Mouse (Mus musculus) thymus, postnatal 25 days (tissue): ENCODE data around the gene B3galt5.

Experiments
- DNase-seq: peaks from one replicate; pipeline ENCODE4 v3.0.0; 2022

B3galt5 gene

DNA sequence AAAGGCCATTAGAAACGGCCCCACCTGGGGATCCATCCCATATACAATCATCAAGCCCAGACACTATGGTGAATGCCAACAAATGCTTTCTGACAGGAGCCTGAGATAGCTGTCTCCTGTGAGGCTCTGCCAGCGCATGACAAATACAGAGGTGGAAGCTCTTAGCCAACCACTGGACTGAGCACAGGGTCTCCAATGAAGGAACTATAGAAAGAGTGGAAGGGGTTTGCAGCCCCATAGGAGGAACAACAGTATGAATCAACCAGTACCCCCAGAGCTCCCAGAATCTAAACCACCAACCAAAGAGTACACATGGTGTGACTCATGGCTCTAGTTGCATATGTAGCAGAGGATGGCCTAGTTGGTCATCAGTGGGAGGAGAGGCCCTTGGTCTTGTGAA, 36.1 kb downstream of the B3galt5 start:
- no peak for DNase-seq

DNA sequence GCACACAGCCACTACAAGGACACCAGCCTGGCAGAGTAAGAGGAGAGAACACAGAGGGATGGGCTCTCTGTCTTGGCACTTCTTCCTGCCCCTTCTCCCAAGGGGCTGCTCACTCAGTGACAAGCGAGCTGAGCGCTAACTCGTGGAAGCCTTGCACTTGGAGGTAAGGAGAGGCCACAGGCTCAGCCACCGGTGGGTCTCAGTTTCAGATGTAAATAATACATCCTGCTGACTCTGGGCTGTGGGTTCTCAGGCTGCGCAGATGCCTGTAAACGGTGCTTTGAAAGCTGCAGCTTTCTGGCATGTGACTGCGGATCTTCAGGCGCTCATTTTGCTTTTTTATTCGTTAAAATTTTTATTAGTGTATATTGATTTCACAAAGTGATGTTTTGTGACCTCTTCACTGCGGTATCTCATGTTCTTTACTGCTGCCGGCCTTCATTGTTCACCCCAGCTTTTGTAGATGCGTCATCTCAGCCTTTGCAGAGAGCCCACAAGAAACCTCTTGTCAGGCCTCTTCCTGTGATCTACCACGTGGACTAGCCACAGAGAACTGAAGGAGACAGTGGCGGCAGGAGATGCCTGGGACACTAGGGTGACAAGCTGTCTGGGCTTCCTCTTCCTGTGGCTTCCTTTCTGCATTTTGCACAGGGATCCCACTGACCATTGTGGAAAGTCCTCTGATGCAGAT, 37.5 kb downstream of the B3galt5 start:
- DNase-seq: peak; percentile 60

DNA sequence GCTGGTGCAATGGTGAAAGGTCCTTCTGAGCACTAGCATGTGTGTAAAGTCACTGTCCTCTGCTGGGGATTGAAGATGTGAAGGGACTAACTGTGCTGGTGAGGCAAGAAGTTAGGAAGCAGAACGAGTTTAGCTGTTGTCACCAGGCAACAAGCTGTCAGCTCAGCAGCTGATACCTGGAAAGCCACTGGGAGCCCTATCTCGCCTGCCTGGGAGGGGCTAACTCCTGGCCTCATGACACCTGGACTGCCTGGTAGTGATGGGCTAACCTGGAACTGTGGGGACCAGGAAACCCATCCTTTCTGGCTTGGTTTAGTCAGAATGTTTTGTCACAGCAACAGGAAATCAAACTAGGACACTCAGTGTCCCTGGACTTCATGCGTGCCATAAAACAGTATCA, 41.0 kb downstream of the B3galt5 start:
- DNase-seq: no peak

DNA sequence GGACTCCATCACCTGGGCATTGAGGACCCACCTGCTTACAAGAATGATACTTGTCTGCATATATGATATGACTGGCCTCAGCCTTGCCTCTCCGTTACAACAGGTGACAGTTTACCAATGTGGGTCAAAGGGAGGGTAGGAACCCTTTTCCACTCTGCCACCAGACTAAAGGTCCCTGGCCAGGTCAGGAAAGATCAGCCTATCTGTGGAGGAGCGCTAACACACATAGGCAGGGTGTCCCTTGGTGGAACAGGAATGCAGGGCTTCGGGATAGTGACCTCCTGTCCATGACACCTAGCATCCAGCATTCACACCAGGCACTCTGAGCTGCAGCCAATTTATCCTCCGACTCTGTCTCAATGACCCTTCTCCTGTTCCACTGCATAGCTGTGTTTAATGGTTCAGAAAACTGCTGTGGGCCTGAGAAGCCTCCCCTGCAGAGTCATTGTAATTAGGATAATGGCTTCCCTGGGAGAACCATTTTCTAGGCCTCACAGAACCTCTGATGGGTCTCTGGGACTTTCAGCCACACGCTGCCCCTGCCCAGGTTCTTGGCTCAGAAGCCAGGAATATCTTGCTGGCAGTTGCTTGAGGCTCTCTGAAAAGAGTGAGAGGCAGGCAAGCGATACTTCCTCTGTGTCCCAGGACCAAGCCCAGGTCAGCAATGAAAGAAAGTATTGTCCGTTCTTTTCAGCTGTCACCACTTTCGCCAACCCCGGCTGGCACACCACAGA, 43.1 kb downstream of the B3galt5 start:
- no peak for DNase-seq

DNA sequence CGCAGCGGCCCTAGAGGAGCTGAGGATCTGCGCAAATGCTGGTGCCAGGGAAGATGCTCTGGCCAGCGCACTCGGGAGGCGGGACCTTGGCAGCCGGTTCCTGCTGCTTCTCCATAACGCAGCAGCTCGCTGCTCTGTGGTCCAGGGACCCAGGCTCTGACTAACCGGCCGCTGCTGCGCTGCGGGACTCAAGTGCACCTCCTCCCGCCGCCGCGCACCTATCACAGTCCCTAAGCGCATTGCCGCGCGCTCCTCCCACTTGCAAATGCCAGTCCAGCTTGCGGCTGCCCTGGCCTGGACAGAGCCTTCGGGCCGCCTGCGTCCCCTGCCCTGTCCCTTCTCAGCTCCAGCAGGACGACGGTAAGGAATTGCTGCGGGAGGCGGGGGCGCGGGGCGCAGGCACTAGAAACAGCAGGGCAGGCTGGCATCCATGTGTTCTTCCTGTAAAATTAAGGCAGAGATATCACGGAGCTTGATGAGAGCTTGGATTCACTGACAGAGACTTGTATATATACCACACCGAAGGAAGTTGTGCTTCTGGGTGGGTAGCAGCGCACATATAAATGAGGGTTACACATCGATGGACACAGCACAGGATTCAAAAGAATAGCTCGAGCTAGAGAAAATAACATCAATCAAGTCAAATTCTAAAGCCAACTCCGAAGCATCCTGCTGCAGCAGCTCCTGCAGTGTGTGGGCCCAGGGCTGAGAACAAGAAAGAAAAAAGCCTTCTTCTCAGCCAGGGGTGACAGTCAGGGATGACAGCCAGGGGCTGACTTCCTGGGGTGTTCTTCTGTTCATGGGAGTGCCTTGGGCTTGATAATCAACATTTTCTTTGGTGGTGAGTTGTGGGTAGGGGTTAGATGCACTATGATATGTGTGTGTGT, 45.4 kb downstream of the B3galt5 start:
- DNase-seq: no peak

DNA sequence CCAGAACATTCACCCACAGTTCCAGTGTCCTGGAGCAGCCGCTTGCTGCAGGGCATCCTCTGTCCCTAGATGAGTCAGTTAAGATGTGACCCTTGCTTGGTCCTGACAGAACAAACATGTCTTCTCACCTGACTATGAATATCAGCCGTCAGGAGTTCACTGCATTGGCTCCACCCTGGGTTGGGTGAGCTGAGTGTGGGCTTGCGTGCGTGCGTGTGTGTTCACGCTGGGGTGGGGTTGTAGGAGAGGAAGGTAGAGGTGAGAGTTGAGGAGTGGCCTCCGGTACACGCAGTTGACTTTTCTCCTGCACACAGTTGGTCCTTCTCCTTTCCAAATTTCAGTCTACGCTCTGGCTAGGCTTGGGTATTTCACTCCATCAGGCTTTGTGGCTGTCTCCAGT, 47.0 kb downstream of the B3galt5 start:
- no peak for DNase-seq

DNA sequence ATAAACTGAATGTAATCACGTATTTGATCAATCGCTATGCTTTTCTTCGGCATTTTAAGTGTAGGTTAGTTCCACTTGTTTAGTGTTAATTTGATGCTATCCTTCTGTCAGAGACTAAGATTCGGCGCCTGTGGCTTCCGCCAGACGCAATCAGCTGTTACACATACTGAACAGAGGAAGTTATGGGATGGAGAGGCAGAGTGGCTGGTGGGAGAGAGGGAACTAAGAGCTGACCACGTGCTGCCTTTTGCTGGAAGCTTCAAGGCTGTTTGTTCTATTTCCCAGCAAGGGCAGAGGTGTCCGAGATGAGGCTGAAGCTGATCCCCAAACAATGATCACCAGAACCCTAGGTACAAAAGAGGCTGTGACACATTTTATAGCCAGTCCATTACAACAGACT, 56.3 kb downstream of the B3galt5 start:
- peak; percentile 34 for DNase-seq

DNA sequence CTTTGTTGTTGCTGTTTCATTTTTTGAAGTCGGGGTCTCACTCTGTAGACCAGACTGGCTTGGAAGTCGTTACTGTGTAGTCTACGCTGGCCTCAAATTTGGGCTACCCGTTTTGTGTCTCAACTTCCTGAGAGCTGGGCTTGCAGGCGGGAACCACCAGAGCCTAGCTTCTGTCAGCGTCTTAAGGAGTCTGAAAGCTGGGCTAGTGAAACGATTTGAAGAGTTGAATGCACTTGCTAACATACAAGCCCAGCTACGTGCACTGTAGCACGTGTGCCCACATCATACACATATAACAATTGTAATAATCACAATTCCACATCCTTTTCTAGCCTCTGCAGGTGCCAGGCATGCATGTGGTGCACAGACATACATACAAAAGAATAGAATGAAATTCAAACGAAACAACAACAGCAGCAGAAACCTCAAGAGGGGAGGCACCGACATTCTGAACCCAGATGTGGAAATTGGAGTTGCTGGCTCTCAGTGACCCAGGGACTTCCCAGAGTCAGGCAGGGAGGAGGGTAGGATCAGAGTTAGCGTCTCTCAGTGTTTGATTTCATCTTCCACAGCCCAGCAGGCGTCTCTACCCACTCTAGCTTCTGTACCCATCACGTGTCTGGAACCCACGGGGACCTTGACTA, 57.1 kb downstream of the B3galt5 start:
- peak; percentile 47 for DNase-seq

DNA sequence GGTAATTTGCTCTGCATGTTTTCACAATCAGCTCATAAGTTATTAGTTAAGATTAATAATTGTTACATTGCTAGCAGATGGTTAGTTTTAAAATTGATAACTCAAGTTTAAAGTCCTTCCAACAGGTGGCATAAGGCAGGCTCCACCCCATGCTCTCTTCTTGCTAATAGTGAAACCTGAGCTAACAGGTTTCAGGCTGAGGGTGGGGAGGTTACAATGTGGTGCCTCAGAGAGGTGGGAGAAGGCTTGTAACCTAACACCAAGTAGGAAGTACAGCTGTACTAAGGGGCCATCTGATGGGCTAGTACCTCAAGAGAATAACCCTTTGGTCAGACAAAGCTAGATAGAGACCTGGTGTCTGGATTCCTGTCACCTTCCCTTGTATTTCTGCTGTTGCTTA, 62.5 kb downstream of the B3galt5 start:
- DNase-seq: no peak

DNA sequence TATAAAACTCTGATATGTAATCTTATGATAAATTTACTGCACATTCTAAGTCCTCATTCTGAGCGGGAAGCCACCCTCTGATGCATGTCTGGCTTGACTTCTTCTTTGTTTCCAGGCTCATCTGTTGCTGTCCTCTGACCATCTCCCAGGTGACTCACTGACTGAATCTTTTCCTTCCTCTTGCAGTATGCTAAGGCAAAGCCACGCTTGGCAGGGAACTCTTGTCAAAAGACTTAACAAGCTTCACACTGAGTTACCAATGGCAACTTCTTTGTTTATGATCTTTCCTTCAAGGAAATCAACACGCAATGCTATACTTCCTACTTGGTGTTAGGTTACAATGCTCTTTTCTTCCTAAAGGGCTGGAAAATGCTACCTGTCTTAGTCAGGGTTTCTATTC, 63.0 kb downstream of the B3galt5 start:
- no peak for DNase-seq

DNA sequence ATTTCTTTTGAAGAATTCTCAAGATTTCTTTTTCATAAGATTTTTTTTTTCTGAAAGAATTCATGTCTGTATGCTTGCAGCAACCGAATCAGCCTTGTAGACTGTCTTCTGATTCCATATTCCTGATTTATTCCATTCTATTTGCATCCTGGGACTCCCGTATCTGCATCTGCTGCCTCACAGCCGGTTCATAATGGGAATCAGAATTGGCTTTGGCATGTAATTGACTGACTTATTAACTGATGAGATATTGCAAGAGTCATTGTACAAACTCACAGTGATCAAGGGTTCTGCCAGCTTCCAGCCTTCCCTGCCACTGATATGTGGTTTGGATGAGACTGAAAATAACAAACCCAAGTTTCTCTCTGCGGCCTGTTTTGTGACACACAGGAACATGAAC, 67.8 kb downstream of the B3galt5 start:
- no peak for DNase-seq

DNA sequence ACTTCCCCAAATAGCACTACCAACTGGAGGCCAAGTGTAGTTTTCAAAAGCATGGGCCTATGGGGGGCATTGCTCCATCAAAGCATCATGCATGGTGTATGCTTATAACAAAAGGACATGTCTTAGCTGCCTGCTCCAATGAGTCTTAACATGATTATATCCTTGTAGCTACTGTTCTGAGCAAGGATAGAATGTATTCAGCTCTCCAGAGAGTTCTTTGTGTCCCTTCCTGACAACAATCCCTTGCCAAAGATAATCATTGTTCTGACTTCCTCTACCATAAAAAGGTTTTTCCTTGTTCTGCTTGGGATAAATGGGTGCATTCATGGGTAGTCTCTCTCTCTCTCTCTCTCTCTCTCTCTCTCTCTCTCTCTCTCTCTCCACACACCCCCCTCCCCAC, 68.8 kb downstream of the B3galt5 start:
- no peak for DNase-seq

DNA sequence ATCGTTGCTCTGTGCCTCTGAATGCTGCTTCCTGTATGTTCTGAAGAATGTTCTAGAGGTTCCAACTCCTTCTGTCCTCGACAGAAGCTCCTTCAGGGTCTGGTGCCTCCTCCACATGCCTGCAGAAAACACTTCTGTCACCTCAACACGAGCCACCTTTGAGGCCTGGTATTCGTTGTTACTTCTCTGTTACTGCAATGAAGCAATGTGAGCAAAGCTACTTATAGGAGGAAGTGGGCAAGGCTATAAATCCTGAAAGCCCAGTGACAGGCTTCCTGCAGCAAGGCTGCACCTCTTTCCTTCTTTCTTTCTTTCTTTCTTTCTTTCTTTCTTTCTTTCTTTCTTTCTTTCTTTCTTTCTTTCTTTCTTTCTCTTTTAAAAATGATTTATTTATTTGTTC, 71.3 kb downstream of the B3galt5 start:
- no peak for DNase-seq

DNA sequence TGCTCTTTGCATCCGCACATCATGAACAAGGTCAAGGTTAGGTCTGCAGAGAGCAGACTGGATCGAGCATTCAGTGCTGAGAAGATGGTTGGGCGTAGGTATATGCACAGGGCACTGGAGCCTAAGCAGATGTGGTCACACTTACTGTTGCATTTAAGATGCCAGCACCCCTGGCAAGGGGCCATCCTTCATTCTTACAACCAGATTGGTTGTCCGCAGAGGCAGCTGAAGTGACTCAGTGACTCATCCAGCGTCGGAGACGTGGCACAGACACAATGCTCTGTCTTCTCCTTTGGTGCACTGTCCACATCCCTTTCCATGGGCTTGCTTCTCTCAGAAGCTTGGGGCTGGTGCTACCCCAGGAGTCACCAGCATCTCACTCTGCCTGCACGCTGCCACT, 82.2 kb downstream of the B3galt5 start:
- no peak for DNase-seq

DNA sequence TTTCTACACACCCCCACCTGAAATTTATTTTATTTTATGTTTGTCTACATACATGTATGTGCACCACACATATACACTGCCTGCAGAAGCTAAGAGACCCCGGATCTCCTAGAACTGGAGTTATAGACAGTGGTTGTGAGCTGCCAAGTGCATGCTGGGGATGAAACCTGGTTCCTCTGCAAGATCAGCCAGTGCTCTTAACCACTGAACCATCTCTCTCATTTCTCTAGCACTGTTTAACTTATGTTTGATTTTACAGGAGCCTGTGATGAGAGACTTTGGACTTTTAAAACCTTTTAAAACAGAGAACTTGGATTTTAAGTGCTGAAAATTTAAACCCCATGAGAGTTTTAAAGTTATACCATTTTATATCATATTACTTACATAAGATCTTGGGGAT, 87.1 kb downstream of the B3galt5 start:
- no peak for DNase-seq

DNA sequence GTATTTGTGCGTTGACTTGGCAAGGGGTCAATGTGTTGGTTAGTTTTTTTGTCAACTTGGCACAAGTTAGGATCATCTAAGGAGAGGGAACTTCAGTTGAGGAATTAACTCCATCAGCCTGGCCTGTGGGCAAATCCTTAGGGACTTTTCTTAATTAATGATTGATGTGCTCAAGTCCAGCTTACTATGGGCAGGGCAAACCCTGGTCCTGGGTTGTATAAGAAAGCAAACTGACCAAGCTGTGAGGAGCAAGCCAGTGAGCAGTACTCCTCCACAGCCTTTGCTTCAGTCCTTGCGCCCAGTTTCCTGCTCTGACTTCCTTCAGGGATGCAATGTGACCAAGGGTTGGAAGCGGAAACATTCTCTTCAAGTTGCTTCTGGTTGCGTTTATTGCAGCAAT, 87.6 kb downstream of the B3galt5 start:
- no peak for DNase-seq

DNA sequence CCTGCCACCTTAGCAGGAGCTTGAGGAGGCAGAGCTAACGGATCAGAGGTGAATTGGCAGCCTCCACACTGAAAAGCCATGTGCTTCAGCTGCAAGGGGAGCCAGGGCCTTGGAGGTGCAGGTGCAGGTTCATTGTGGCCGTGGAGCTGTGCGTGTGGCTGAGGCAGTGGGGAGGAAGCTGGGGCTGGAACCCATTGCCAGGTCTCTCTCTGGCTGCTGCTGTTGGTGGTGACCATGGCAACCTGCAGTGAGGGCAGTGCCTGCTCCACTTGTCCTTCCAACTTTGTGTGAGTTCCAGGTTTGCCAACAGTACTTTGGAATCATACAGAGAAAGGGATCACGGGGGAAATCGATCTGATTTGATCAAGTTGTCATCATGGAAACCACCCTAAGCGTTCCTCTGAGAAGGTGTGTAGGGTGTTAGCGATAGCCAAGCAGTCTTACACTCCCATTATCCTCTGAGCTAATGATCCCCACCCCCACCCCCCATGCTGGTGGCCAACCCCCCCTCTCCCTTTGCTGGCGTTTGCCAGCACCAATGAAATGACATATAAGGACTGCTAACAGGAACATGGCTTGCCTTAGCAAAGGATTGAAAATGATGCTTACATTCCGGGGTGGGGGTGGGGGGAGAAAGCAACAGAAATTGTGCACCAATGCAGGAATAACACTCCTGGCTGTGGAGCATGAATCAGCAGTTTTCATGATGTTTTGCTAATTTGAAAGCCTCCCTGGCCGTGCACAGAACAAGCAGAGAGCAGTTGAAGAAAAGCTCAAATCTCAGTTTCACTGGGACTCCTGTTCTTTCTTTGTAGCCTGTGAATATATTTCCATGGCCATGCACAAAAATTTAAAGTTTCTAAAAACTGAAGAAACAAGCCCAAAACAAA, 90.8 kb downstream of the B3galt5 start:
- peak; percentile 64 for DNase-seq

DNA sequence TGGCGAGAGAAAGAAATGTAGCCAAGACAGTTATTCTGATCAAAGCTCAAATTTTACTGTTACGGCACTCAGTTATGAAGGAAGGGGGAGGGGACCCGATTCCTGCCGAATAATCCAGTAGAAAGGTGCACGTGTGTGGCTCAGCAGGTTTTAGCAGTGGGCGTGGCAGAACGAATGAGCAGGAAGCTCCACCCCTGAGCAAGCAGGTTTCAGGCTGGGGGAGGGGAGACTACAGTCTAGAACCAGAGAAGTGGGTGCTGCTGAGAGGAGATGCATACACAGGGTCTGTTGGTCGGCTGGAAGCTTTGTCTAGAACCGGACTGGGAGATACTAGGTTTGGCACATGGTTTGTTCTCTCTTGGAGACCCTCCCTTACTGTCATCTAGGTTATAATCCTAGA, 91.7 kb downstream of the B3galt5 start:
- DNase-seq: peak; percentile 58

DNA sequence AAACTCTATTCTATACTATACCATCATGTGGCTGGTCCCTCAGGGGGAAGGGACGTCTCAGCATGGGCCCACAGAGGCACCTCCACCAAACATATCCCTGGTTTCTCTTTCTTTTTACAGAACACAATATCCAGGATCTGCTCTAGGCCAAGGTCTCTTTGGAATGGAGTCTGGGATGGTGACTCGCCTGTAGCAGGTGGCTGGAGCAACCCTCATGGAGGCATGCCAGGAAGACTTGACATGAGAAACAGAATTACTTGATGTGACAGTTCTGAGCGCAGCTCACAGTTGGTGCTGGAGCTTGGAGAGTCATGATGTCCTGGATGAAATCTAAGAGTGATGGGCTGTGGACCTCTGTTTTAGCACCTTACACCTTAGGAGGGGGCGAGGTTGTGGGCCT, 104.0 kb downstream of the B3galt5 start:
- DNase-seq: no peak

DNA sequence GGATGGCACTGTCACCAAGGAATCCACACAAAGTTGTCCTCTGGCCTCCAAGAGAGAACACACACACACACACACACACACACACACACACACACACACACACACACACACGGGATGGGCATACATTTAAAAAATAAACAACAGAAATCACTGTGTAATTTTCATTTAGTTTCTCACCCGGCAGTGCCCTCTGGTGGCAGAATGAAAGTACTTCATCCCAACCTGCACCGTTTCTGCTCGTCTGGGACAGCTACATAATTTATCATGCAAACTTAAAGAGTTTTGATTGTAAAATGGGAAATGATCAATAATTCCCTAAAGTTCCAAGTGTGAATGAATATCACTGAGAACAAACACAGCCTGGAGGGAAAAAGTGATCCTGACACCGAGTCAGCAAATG, 105.7 kb downstream of the B3galt5 start:
- DNase-seq: peak; percentile 58

DNA sequence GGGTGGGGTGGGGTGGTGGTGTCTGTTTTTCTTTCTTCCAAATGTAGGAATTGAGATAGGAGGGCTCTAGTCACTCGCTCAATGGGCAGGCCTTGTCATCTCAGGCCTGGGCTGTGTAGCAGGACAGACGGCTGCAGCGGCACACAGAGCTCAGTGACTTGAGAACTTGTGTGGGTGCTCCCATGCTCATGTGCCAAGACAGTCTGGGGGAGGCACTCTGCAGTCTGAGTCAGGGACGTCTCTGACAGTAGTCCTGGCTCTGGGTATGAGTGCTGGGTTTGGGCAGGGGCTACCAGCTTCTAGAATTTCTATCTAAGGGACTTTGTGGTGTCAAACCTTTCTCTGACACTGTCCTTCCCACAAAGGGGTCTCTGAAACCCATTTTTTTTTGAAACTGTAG, 106.3 kb downstream of the B3galt5 start:
- DNase-seq: no peak

DNA sequence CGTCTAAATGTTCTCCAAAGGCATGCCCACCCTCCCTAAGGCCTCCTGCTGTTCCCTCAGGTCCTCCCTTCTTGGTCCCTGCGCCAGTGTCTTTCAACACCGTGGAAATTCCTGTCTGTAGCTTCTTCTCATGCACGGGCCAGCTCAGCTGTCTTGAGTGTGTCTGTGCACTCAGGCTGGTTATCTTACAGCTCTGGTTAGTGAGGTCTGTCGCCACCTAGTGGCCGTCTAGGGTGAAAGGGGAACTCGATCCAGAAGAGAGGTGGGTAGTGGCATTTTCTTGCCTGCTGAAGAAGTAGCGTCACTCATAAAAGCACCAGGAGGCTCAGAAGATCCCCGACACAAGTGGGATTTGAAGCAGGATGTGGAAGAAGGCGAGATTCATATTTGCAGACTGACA, 109.5 kb downstream of the B3galt5 start:
- peak; percentile 79 for DNase-seq
